Mouse (Mus musculus) ES-E14 (cell line): ENCODE measurements around the gene Cbfa2t2.

Source experiments
- CHD2 ChIP-seq: IDR thresholded peaks from 2 replicates; pipeline ENCODE4 v1.6.1; 2014; ENCODE audit warnings: mild to moderate bottlenecking, low read depth, low read length, inconsistent platforms
- HCFC1 ChIP-seq: IDR thresholded peaks from 2 replicates; pipeline ENCODE4 v1.6.1; 2012; ENCODE audit warnings: low read length, inconsistent platforms, borderline replicate concordance; ENCODE audit not compliant: insufficient read depth
- MAFK ChIP-seq: IDR thresholded peaks from 2 replicates; pipeline ENCODE4 v1.6.1; 2014; ENCODE audit warnings: mild to moderate bottlenecking, low read depth, low read length, inconsistent platforms; ENCODE audit not compliant: insufficient read depth
- ZC3H11A ChIP-seq: IDR thresholded peaks from 2 replicates; pipeline ENCODE4 v1.6.1; 2012; ENCODE audit warnings: low read depth, mild to moderate bottlenecking, inconsistent platforms, low read length, borderline replicate concordance
- ZNF384 ChIP-seq: IDR thresholded peaks from 2 replicates; pipeline ENCODE4 v1.6.1; 2012; ENCODE audit warnings: low read depth, low read length, inconsistent platforms

DNA sequence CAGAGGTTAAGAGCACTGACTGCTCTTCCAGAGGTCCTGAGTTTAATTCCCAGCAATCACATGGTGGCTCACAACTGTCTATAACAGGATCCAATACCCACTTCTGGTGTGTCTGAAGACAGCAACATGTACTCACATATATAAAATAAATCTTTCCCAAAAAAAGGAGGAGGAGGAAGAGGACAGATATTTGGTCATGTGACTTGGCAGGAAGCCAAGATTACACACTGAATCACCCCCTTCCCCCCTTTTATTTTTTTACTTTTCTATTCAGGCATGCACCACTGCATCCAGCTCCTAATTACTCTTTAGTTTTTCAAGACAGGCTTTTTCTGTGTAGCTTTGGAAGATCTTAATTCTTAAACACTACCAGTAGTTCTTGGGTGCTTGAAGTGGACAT is 85.2 kb downstream of the Cbfa2t2 start:
- no peak for TF ChIP-seq MAFK
- TF ChIP-seq CHD2, result no peak
- no peak for TF ChIP-seq ZC3H11A
- no peak for TF ChIP-seq HCFC1
- TF ChIP-seq ZNF384, result no peak
